Mouse (Mus musculus): Measurements from ENCODE around the gene Donson. TPM values are rescaled to one million over a fixed set of nuclear protein-coding genes. Genes with fewer than 3 reads are reported as not detected.
A peak's percentile ranks its signal among the peaks of the same experiment; 100 is the strongest.

Gene Donson
- 6.0 and 11.6 TPM in 2 replicates for polyA plus RNA-seq (2012; rRNA removed)

DNA sequence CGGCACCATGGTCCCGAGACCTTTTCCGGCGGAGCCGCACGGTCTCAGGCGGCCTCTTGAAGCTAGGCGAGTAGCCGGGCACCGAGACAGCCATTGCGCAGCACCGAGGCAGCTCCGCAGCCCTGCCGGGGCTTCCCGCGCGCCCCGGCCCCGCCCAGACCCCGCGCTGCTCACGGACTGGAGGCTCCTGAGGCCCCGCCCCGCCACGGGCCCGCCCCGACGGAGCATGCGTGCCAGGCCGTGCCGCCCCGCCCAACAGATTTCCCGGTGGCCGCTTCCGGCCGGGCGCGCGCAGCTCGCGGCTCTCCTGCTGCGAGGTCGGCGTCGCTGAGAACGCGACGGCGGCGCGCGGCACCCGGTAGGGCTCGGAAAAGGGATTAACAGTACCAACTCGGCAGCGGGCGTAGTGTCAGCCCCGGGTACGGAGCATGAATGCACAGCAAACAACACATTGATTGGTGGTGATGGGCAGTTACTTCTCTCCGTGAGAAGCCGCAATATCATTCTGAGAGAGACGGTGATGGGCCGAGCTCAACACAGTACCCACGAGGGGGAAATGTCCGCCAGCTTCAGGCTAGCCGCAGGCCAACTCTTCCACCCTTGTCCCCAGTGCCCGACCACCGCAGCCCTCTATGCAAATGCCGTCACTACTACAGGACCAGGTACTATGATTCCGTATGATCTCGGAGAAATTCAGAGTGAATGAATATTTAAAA lies at the start of gene Donson:
Donson (minus strand) TSS at position 152 of the 716 bp plus-strand sequence.
- peak; percentile 43 for DNase-seq (ENCODE audit: low read depth, low spot score)
- 1% methylated on average over 71 of the region's 71 CpGs for WGBS

DNA sequence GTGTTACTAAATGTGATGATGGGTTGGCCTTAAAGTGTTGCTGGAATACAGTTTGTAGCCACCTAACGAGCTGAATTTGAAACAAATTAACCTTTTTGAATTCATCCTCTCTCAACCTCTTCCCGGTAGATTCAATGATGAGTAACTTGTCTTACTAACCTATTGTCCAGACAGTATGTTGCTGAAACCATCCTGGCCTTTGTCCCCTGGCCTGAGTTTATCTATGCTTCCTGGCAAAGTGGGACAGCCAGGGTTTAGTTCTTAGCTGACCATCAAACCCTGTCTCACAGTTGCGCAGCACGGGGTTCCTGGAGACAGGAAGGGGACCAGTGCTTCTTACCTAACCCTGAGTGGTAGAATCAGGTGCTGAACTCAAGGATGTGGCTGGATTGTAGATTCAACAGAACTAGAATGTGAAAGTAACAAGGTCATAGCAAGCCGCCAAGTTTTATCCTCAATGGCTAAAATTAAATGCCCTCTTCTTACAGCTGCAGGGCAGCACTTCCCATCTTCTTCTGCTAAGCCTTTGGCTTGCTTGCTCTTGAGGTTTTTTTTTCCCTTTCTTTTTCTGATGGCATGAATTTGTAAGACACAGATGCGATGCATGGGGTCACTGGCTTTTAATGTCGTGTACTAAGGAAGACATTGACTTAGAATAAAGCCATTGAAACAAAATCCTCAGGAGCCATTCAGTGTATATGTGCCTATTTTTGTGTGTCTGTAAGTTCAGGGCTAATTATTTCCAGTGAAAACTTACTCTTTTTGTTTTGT lies 47.7 kb upstream of the Donson start:
- 82% methylated on average over 7 of the region's 7 CpGs for WGBS
- no peak for DNase-seq (ENCODE audit: low read depth, low spot score)

DNA sequence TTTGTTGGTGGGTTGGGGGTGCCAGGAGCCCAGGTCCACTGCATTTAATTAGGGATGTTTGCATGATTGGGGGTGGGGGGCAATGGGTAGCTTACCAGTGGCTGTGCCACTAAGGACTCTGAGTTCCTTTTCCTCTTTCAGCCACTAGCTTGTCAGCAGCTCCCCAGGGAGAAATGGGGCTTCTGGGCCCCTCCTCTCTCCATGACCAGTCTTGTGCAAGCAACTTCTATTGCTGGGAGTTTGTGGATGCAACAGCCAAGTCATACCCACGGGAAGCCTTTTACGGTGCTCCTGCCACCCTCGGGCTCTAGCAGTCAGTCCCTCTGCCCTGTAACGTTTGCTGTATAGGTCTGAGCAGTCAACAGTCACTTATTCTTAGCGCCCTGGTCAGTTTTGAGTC lies 46.2 kb upstream of the Donson start:
- DNase-seq (ENCODE audit: low read depth, low spot score) = no peak
- WGBS = 28% methylated on average over 5 of the region's 5 CpGs

DNA sequence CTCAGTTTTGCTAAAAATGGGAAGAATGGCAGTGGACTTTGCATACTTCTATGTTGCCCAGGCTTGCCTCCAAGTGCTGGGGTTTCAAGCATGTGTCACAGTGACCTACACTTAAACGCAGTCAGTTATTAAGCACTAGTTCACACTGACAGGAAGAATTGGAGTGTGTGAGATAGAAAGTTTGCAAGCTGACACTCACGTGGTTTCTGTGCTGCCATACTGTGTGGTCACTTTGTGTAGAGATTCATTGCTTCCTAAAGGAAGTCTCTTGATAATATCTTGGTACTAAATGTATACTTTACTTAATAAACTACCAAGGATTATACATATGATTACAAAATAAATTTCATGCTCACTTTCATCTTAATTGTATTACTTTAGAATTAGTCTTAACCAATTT lies 44.2 kb upstream of the Donson start:
- WGBS = 72% methylated on average over 2 of the region's 2 CpGs
- DNase-seq (ENCODE audit: low read depth, low spot score) = no peak

DNA sequence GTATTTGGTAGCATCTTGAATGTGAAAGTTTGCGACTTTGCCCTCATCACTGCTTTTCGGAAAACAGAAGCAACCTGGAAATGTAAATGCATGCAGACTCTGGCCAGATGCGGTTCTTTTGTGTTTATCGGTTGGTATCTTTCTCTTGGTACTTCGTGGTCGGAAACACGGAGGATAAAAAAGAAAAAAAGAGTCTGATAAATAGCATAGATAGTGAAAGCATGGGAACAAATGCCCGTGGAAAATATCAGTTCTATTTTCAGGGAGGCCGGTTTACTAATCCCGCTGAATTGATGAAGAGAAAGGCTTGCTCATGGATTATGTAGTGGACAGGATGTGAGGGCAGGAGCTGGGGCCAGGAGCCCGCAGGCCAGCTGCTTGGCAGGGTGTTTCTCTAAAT lies 41.9 kb upstream of the Donson start:
- WGBS = 4% methylated on average over 11 of the region's 11 CpGs
- DNase-seq (ENCODE audit: low read depth, low spot score) = no peak

DNA sequence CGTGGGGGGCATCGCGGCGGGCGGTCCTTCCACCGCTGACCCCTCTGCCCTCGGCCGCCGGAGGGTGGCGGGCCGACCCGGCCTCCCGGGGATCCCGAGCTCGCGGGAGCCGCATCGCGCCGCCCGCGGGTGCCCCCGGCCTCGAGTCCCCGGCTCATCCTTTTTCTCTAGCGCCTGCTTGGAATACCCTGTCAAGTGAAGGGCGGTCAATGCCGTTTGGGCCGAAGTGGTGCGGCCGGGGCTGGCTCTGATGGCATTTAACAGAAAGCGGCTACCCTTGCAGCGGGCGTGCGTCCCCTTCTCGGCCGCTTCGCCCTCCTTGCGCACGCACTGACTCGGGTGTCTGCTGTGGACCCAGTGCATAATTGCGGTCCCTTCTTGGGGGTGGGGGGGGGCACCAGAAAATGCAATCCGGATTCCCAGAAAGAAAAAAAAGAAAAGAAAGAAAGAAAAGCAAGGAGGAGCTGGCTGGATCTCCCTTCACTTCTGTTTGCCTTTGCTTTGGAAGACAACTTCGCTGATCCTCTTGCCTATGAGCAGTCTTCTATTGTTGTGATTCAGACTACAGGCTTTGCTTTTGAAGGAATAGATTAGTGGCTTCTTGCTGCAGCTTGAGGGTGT lies 41.4 kb upstream of the Donson start:
- WGBS = under 1% methylated on average over 42 of the region's 44 CpGs
- no peak for DNase-seq (ENCODE audit: low read depth, low spot score)

DNA sequence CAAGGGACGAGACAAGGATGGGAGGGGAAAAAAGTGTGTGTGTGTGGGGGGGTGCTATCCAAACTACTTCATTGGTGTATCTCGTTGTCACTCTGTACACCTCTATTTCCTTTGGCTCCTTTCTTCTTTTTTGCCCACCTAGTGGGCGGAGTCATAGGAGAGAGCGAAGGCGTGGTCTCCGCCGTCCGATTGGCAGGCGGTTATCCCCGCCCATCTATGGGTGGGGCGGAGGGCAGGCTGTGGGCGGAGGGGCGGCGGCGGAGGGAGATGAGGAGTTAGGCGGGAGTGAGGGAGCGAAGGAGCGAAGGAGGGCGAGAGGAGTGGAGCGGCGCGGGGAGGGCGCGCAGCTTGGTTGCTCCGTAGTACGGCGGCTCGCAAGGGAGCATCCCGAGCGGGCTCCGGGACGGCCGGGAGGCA lies 40.5 kb upstream of the Donson start, which contains the start of gene Itsn1:
Itsn1 (plus strand) TSS at position 216 of the 417 bp plus-strand sequence.
- WGBS = under 1% methylated on average over 33 of the region's 33 CpGs
- DNase-seq (ENCODE audit: low read depth, low spot score) = peak; percentile 94

DNA sequence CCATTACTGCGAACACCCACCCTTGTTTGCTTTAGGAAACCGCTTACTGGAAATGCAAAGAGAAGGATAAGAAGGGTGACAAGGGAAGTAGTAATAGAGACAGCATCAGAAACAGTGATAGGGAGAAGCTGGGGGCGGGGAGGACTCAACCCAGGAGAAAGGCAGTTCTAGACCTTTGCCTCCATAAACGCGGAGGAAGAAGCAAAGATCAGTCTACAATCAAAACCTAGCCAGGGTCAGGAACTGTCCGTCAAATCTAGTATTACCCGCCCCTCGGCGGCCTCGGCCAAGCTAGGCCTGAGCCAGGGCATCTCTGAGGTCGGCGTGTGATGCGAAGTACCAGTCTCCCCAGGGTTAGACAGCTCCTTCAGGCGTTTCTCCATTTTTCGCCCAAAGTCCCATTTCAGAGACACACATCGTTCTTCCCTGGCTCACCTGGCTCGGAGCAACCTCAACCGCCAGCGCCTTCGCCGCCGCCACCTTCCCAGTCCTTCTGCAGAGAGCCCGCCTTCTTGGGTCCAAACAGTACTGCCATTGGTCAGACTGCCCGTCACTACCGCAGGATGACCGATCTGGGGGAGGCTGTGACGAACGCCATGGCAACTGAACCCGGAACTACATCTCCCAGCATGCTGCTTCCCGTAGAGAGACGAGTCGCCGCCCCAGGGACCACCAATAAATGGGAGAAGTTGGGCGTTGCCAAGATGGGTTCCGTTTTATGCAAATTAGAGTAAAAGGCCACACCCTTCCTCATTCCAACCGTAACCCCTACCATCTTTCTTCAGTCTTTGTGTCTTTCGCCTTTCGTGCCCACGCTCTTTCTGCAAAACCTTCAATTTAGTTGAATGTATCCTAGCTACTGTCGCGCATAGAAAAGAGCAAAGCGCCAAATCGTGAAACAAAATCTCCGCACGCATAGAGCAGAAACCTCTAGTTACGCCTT lies 39.8 kb upstream of the Donson start, which contains the start of gene Cryzl1:
Cryzl1 (minus strand) TSS at position 853 of the 943 bp plus-strand sequence.
- DNase-seq (ENCODE audit: low read depth, low spot score) = peak; percentile 99
- under 1% methylated on average over 46 of the region's 46 CpGs for WGBS

DNA sequence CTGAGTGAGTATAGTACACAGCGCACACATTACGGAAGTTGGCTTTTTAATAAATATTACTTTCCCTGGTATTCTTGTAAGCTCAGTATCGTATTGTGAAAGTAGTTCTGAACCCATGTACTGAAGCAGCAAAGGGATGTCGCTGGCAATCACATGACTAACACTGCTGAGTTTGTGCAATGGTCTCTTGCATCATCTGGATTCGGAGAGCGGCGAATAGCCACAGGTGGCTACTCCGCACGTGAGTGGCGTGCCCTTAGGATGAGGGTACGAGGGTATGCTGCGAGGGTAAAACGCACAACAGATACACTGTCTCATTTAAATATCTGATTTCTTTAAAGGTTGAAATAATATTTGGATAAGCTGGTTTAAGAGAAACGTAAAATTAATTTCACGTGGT lies 38.9 kb upstream of the Donson start:
- WGBS = 42% methylated on average over 15 of the region's 15 CpGs
- no peak for DNase-seq (ENCODE audit: low read depth, low spot score)

DNA sequence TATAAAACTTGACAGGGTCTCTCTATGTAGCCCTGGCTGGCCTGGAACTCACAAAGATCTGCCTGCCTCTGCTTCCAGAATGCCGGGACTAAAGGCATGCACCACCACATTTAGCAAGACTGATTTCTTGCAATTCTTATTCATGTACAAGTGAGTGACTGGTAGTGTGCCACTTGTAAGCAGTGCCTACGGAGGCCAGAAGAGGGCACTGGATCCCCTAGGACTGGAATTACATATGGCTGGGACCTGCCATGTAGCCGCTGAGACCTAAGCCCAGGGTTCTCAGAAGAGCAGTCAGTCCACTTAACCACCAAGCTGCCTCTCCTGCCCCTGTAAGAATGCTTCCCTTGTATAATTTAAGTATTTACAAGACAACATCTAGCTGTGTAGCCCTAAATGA lies 35.7 kb upstream of the Donson start:
- DNase-seq (ENCODE audit: low read depth, low spot score) = no peak
- WGBS = 45% methylated on average over 3 of the region's 3 CpGs

DNA sequence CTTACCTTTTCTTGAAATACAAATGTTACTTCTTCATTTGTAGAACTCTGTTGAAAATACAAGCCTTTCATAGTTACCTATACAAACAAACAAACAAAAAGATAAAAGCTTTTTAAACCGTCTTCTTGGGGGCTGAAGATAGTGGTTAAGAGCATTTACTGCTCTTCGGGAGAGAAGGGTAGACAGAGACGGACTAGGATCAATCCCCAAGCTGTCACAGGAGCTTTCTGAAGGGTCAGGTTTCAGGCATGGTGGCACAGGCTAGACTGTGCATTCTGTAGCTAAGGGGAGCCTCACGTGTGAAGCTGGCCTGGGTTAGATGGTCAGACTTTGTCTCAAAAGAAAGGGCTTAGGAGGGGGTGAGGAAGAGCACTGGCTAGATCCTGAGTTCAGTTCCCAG lies 28.8 kb upstream of the Donson start:
- 90% methylated on average over 4 of the region's 4 CpGs for WGBS
- DNase-seq (ENCODE audit: low read depth, low spot score) = no peak

DNA sequence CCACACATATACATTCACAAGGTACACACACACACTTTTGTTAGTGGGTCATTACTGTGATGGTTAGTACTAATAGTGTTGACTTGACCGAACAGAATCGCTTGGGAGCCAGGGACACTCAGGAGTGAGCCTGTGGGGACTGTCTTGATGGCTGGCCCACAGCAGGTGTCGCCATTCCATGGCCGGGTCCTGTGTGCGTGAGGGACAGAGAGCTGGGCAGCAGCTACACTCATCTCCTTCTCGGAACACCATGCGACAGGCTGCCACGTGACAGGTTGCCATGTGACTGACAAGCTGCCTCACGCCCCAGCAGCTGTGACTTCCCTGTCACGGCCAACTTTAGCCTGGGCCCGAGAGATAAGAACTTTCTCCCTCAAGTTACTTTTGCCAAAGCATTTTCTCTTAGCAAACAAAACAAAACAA lies 28.4 kb upstream of the Donson start:
- 86% methylated on average over 11 of the region's 11 CpGs for WGBS
- no peak for DNase-seq (ENCODE audit: low read depth, low spot score)

DNA sequence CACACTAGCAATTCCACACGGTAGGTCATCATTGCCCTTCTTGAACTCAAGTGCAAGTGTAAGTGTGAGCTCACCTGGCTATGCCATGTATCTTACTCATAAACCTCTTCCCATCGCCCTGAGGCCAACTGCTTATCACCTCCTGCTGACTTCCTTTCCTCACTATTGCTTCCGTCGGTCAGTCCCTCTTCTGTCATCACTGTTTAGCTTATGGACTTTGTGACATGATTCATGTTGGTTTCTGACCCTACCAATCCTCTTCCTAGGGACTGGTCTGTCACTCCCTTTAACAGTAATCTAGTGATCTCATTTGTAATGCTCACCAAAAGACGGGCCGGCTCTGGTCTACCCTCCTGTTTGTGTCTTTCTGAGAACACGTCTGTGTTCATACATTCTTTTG lies 21.7 kb upstream of the Donson start:
- no peak for DNase-seq (ENCODE audit: low read depth, low spot score)
- 56% methylated on average over 7 of the region's 7 CpGs for WGBS

DNA sequence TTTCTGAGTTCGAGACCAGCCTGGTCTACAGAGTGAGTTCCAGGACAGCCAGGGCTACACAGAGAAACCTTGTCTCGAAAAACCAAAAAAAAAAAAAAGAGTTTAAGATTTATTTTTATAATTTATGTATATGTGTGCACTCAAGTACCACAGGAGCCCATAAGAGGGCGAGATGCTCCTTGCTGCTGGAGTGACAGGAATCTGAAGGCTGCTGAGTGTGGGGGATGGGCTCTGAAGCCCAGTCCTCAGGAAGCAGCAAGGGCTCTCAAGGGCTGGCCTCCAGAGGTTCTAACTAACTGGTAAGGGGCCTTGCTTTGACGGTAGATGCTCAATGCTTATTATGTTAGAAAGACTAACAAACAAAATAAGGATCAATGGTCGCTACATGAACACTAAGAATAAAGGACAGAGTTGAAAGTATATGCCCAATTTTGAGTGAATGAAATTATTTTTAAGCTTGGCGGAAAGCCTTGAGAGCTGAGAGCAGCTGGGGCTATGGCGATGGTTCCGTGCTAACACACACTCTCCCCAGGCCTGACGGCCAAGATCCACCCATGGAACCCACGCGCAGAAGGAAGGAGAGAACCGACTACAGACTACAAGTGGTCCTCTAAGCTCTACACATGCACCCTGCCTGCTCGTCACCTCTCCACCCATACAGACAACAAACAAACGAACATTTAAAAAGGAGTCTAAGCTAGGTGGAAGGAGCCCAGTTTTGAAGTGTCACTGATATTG lies 16.2 kb upstream of the Donson start:
- 89% methylated on average over 14 of the region's 14 CpGs for WGBS
- no peak for DNase-seq (ENCODE audit: low read depth, low spot score)

DNA sequence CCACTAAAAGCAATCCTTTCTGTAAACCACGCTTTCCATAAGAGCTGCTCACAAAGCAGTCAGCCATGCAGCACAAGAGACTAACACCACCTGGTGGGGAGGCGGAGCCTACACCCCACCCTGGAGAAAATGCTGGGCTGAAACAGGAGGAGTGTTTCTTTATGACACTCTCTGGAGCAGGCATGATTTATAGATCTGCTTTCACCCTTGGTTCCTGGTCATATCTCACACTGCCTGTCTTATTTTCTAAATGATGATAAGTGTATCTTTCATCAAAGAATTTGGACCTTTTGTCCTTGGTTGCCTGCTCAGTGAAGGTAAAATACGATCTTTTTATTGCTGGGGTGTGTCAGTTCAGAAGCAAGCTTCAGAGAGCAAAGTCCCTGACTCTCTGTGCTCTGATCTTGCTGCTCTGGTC lies 14.2 kb upstream of the Donson start:
- 29% methylated on average over 3 of the region's 3 CpGs for WGBS
- peak; percentile 89 for DNase-seq (ENCODE audit: low read depth, low spot score)

DNA sequence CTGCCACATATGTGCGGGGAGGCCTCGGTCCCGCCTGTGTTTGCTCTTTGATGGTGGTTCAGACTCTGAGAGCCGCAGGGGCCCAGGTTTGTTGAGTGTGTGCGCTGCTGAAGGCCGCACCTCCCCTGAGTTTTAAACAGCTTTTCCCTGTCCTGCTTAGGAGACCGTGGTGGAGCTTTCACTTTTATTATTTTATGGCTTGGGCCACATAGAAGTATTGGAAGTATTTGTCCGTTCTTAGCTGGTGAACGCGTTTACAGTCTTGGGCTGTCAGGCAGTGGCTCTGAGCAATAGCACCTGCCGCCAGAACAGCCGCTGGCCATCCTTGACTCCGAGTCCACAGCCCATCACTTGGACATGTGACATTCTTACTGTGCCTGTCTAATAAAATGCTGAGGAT lies 13.3 kb upstream of the Donson start:
- peak; percentile 53 for DNase-seq (ENCODE audit: low read depth, low spot score)
- WGBS = 18% methylated on average over 13 of the region's 13 CpGs

DNA sequence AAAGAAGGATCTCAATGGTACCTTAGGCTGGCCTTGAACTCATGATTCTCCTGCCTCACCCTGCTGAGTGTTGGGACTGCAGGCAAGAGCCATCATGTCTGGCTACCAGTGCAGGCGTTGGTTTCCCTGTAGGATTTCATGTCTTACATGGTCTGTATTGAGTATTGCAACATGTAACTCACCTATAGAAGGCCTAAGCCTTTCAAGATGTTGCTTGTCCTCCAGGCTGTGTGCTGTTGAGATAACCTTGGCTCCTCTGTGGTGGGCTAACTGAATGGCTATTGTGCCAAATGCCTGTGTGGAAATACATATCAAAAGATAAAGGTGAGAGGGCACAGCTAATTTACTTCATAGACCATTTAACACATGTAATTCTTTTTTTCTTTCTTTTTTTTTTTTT lies 10.4 kb upstream of the Donson start:
- 97% methylated on average over 1 of the region's 1 CpGs for WGBS
- DNase-seq (ENCODE audit: low read depth, low spot score) = no peak

DNA sequence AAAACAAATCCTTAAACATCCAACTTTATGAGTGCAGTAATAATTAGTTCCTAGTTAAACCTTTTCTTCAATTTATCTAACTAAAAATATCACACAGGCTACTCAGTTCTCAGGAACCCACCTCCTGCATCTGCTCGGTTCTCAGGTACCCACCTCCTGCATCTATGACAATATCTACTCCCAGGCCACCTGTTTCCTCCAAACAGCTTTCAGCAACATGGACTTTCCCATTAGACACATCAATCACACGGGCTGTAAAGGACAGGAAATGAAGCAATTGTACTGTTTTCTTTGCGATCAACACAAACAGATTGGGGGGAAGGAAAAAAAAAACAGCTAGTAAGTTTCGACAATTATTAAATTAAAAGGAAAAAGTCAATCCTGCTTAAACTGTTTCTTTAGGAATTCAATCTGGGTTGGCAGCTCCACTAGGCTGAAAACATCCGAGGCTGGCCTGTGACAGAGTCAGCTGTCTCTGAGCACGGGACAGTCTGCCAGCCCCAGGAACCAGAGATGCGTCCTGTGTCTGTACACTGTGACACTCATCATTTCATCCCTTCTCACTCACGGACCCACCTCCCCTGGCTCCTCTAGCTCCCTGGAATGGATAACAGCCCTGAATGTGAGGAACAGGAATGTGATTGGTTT lies 6.7 kb upstream of the Donson start:
- DNase-seq (ENCODE audit: low read depth, low spot score) = no peak
- 50% methylated on average over 8 of the region's 8 CpGs for WGBS

All from large intestine, adult 2 months (tissue).